Mouse (Mus musculus): ENCODE results near the gene Tpt1.
"Not testable (repeated sequence)": the region's sequence is repeated elsewhere in the genome, so short reads cannot be mapped to it uniquely, and the experiment has no call there.

Gene Tpt1

GRCm38 (mm10) chr14:75844867-75845697, at the start of gene Tpt1:
Gene Tpt1, plus strand, starts transcription at chr14:75845093.
- peak; percentile 99 for DNase-seq (ENCODE audit: low spot score in 2 of 2)

DNA sequence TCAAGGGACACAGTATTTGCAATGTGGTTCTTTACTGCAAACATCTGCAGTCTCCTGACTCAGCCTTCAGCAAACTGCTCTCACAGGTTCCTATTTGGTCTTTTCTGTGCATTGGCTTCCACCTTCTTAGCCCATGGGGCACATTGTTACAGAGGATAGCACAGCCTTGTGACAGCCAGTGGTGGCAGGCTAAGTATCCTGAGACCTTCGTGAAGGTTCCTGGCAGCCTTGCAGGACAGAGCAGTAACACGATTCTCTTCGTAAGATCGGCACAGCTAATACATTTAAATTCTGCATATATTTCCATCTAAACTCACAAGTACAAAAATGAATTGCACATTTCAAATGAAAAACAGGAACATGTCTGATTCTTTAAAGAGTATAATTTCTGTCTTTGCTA, 49.0 kb upstream of the Tpt1 start:
- DNase-seq (ENCODE audit: low spot score in 2 of 2): no peak

- DNase-seq (ENCODE audit: low spot score in 2 of 2): no peak
Observed at GRCm38 (mm10) chr14:75797769-75798386, 47.0 kb upstream of the Tpt1 start.

GRCm38 (mm10) chr14:75807800-75808199, 37.1 kb upstream of the Tpt1 start:
- DNase-seq (ENCODE audit: low spot score in 2 of 2): no peak

- DNase-seq (ENCODE audit: low spot score in 2 of 2): no peak
Observed at GRCm38 (mm10) chr14:75809931-75810330, 35.0 kb upstream of the Tpt1 start.

DNA sequence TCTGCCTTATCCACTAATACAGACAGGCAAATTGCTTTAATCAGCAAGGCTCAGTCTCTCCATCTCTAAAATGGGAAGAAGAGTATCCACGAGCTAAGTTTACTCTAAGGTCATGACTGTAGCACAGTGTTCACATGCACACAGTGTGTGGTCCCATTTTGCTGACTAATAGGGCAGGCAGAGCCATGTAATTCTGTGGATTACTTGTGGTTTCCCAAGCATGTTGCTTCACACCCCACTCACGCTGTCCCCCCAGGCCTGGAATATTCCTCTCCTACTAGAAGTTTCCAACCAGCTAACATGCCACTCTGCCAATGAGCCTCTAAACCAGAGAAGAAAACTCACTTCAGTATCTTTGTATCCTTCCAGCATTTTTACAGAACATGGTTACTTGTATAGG, 26.4 kb upstream of the Tpt1 start:
- DNase-seq (ENCODE audit: low spot score in 2 of 2): no peak

- DNase-seq (ENCODE audit: low spot score in 2 of 2): no peak
Observed at GRCm38 (mm10) chr14:75819341-75819740, 25.6 kb upstream of the Tpt1 start.

DNA sequence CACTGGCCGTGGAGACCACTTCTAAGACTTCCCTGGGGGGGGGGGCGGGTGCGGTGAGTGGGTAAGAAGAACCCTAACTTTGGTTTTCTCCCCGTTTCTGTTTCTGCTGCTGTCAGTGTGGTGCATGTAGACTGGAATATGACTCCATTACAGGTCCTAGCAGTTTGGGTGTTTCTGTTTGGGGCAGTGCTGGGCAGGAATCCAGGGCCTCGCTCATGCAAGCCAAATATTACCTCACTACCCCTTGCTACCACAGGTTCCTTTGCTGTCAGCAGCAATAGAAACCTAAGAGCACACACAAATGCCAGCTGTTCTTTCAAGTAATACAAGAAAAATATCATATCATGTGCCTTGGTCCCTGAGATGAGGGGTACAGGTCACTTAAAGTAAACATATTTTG, 24.9 kb upstream of the Tpt1 start:
- DNase-seq (ENCODE audit: low spot score in 2 of 2): no peak

DNA sequence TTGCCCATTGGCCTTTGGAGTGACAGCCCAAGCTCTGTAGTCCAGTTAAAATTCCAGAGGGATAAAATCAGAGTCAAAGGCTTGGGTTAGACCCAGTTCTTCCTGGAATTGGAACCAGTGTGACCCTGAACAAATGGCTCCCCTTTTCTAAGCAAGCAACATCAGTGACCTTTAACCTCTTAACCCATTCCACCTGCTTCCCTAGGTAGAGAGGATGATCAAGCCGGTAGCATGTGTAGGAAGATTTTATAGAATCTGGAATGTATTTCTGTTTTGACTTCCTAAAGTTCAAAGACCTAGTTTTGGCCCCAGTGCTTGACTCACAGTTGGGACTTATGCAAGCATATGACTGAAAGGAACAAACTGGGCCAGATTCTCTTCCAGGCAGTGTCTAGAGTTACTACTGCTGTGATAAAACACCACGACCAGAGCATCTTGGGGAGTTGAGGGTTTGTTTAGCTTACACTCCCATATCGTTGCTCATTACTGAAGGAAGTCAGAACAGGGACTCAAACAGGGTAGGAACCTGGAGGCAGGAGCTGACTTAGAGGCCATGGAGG, 18.0 kb upstream of the Tpt1 start:
- no peak for DNase-seq (ENCODE audit: low spot score in 2 of 2)

- DNase-seq (ENCODE audit: low spot score in 2 of 2): no peak
Observed at GRCm38 (mm10) chr14:75828221-75828620, 16.7 kb upstream of the Tpt1 start.

DNA sequence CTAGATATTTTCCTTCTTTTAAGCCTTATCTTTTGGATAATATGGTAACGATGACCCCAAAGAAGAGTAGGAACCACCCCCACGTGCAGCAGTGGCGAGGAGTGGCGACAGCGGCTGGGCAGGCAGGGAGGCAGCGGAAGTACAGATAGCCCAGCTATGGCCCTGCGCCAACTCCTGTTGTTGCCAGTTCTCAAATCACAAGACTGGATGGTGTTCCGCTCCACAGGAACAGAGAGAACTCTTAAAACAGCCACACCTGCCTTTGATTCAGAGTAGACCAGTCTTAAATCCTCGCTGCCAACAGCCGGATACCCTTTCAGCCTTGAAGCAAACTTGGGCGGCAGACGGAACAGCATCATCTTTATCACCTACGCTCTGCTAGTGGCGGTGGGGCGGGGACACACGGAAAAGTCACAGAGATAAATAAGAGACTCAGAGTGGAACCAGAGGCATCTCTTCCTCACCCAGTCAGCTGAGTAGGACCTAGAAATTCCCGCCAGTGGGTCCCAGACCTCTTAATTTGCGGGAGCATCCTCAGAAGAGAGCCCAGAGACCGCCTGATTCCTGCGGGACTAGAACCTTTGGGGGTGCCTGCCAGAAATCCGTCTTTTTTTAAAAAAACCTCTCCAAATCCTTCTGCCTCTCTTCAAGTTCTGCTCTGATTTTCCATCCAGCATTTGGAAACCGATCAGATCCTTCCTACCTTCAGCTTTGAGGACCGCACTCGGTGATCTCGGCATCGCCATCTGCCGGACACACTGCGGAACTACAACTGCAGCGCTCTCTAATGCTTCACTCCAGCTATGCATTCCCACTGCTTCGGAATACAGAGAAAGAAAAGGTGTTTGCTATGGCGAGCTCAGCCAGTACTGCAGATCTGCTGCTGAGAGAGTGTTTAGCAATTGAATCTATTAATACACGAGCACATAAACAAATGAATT, 15.8 kb upstream of the Tpt1 start:
- peak; percentile 83 to 90 for DNase-seq (ENCODE audit: low spot score in 2 of 2)

- DNase-seq (ENCODE audit: low spot score in 2 of 2): not testable (repeated sequence)
Observed at GRCm38 (mm10) chr14:75829817-75830216, 15.1 kb upstream of the Tpt1 start.

DNA sequence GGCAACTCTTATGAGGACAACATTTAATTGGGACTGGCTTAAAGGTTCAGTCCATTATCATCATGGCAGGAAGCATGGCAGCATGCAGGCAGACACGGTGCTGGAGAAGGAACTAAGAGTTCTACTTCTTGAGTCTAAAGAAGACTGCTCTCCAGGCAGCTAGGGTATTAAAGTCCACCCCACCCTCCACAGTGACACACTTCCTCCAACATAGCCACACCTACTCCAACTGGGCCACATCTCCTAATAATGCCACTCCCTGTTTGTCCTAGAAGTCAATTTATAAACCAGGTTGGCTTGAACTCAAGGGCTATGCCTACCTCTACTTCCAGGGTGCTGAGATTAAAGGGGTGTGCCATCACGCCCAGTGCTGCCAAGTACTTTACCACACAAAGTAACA, 12.9 kb upstream of the Tpt1 start:
- DNase-seq (ENCODE audit: low spot score in 2 of 2): no peak

DNA sequence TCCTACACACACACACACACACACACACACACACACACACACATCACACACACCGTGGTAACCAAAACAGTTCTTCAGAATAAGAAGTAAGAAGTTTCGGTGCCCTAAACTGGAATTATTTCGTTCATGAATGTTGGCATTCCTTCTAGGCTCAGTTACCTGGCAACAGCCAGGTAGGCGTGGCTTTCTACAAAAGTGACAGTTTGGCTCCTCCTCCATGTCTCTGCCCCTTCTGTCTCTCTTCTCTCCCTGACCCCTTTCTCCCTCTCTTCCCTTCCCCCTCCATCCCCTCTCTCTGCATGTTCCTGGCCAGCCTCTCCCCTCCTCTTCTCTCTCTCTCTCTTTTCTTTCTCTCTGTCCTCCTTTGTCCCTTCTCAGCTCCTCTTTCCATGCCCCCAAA, 11.9 kb upstream of the Tpt1 start:
- DNase-seq (ENCODE audit: low spot score in 2 of 2): no peak

GRCm38 (mm10) chr14:75833546-75834250, 11.2 kb upstream of the Tpt1 start:
- no peak for DNase-seq (ENCODE audit: low spot score in 2 of 2)

GRCm38 (mm10) chr14:75834251-75834738, 10.6 kb upstream of the Tpt1 start:
- peak in 1 of 2 experiments; percentile 37 for DNase-seq (ENCODE audit: low spot score in 2 of 2)

DNA sequence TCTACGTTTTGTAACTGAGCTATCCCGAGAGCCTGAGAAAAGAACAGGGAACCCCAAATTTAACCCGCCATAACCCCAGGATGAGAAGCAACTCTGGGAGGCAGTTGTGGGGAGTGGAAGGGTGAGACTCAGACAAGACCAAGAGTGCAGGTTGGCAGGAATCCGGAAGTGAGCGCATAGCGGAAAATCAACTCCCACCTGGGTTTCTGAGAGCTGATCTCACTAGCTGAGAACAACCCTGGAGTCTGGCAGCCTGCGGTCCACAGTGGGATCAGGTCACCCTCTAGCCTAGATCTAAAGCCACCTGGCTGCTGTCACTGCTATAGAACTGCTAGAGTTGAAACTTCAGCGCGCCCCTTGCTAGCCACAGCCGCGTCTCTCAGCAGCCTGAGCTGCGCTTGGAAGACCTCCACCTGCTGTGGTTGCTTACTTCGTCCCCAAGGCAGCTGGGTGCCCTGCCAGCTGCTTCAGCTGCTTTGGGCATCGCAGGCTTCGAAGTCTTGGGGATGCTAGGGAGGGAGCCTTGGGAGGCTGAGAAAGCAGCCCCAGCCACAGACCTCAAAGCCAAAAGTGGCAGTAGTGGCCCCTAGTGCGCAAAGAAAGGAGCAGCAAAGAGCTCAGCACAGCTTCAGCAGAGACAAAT, 10.0 kb upstream of the Tpt1 start:
- peak; percentile 70 to 71 for DNase-seq (ENCODE audit: low spot score in 2 of 2)

DNA sequence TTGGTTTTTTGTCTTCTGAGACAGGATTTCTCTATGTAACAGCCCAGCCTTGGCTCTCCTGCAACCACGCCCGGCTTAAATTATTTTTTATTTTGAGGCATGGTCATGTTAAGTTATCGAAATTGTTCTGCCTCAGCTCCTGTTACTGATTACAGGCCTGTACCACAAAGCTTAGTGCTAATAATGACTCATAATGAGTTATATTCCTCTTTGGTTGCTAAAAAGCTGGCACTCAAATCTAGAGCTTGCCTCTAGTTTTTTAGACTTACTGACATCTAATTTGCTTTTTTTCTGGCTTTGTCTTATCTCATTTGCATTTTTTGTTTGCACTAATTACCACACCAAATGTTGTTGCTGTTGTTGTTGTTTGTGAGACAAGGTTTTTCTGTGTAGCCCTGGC, 8.3 kb upstream of the Tpt1 start:
- DNase-seq (ENCODE audit: low spot score in 2 of 2): no peak

GRCm38 (mm10) chr14:75837048-75837916, 7.6 kb upstream of the Tpt1 start:
- DNase-seq (ENCODE audit: low spot score in 2 of 2): peak; percentile 38 to 75

DNA sequence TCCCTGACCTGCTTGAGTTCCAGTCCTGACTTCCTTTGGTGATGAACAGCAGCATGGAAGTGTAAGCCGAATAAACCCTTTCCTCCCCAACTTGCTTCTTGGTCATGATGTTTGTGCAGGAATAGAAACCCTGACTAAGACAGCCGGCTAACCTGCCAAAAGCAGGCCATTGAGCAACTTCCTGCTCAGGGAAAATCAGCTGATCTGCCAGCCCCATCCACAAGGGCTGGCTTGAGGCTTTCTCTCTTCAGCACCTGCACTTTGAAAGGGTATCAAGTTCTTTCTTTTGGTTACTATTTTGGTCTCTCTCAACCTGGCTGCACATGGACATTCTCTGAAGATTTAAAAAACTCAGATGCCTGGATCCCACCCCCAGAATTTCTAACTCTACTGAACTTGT, 3.1 kb upstream of the Tpt1 start:
- DNase-seq (ENCODE audit: low spot score in 2 of 2): not testable (repeated sequence)

All from spleen, postnatal 10 days (tissue).